ENCODE assay signal across 16 mouse cellular contexts in the genomic region with DNA sequence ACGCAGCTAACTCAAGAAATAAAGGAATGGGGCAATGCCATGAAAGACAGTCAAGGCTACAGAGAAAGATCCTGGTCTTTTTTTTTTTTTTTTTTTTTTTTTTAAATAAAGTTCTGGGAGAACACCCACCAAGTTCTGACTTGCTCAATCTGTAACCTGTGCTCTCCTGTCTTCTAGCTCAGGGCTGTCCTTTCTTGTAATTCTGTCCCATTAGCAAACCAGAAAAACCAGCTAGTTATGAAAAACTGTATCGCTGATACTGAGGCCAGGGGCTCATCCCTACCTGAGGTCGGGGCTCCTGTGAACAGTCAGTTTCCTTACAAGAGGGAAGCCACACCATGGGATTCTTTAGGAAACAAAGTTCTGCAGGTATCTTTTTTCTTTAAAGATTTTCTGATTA. TPM values are rescaled to one million over a fixed set of nuclear protein-coding genes. Genes with fewer than 3 reads are reported as not detected.
"Had no signal": no experiment of that assay in that cellular context is flagged by ENCODE, and none has a peak within 500 bp of the region (broad histone marks: within the 10 kb centered on the region; RNA-seq: fewer than 3 reads in every experiment).

No protein-coding gene starts in this region.

- H3K4me2 ChIP-seq: liver, embryonic 12.5 days; lung, embryonic 14.5 days; neural tube, embryonic 15.5 days had no signal

- H3K9me3 ChIP-seq: liver, embryonic 12.5 days; midbrain, embryonic 10.5 days; neural tube, embryonic 15.5 days had no signal

- DNase-seq: kidney, adult 11 months; kidney, adult 9 months; kidney, postnatal 10 days; lung, embryonic 14.5 days; lung, postnatal 10 days; lung, postnatal 4 days; midbrain, embryonic 14.5 days; right cerebral cortex, postnatal 4 days; spleen, adult 18-20 months; thymus, adult 18-20 months; thymus, postnatal 25 days had no signal

- H3K27me3 ChIP-seq: liver, embryonic 12.5 days; neural tube, embryonic 15.5 days had no signal

- H3K9ac ChIP-seq: liver, embryonic 12.5 days; lung, embryonic 14.5 days; neural tube, embryonic 15.5 days had no signal

- ATAC-seq: liver, embryonic 12.5 days had no signal

- H3K27ac ChIP-seq: left cerebral cortex, adult 2 months; liver, embryonic 12.5 days; midbrain, embryonic 10.5 days; neural tube, embryonic 15.5 days had no signal

- H3K4me3 ChIP-seq: left cerebral cortex, adult 2 months; liver, embryonic 12.5 days; midbrain, embryonic 10.5 days; myocyte; neural tube, embryonic 15.5 days had no signal

- H3K4me1 ChIP-seq: midbrain, embryonic 10.5 days; neural tube, embryonic 15.5 days had no signal

RNA-seq across cellular contexts. Expression of gene Aknad1, which starts 51.0 kb away (rescaled TPM):
- polyA plus RNA-seq: midbrain, embryonic 10.5 days; midbrain, embryonic 14.5 days had no signal
